ENCODE assay signal across 24 mouse cellular contexts in genomic region chr9:119027337-119027736, GRCm38 (mm10).
"Had no signal": no experiment of that assay in that cellular context is flagged by ENCODE, and none has a peak within 500 bp of the region (broad histone marks: within the 10 kb centered on the region; RNA-seq: fewer than 3 reads in every experiment).

No protein-coding gene starts in this region.

- H3K9me3 ChIP-seq: heart, embryonic 13.5 days; heart, embryonic 15.5 days; hindbrain, embryonic 13.5 days; hindbrain, embryonic 15.5 days; limb, embryonic 13.5 days; limb, embryonic 15.5 days had no signal

- H3K4me2 ChIP-seq: heart, embryonic 11.5 days; heart, embryonic 13.5 days; heart, embryonic 15.5 days; hindbrain, embryonic 13.5 days; hindbrain, embryonic 15.5 days; limb, embryonic 13.5 days; limb, embryonic 15.5 days; liver, embryonic 11.5 days had no signal

- H3K9ac ChIP-seq: forebrain, postnatal 0 days; heart, embryonic 13.5 days; heart, embryonic 15.5 days; hindbrain, embryonic 13.5 days; hindbrain, embryonic 15.5 days; limb, embryonic 13.5 days; limb, embryonic 15.5 days; liver, embryonic 14.5 days had no signal

- H3K4me3 ChIP-seq: heart, adult 2 months; heart, embryonic 13.5 days; heart, embryonic 15.5 days; hindbrain, embryonic 13.5 days; hindbrain, embryonic 15.5 days; limb, embryonic 13.5 days; limb, embryonic 15.5 days had no signal

- H3K27me3 ChIP-seq: heart, embryonic 13.5 days; heart, embryonic 15.5 days; hindbrain, embryonic 13.5 days; hindbrain, embryonic 15.5 days; limb, embryonic 13.5 days; limb, embryonic 15.5 days had no signal

- DNase-seq: forebrain, postnatal 0 days; gastrocnemius, postnatal 14 days; gastrocnemius, postnatal 36 days; heart, adult 11 months; heart, adult 2 months; heart, postnatal 14 days; heart, postnatal 36 days; kidney, adult 11 months; kidney, adult 9 months; kidney, postnatal 10 days; kidney, postnatal 36 days; layer of hippocampus, postnatal 36 days; left cerebral cortex, postnatal 4 days had no signal

- H3K27ac ChIP-seq: heart, adult 2 months; heart, embryonic 13.5 days; heart, embryonic 15.5 days; hindbrain, embryonic 13.5 days; hindbrain, embryonic 15.5 days; hindbrain, postnatal 0 days; limb, embryonic 13.5 days; limb, embryonic 15.5 days; liver, embryonic 14.5 days had no signal

- ATAC-seq: forebrain, postnatal 0 days; hindbrain, postnatal 0 days; intestine, embryonic 16.5 days had no signal
